Mouse (Mus musculus) ES-Bruce4 (cell line): ENCODE measurements around the gene Rhobtb3. TPM values are rescaled to one million over a fixed set of nuclear protein-coding genes. Genes with fewer than 3 reads are reported as not detected.
"Not testable (repeated sequence)": the region's sequence is repeated elsewhere in the genome, so short reads cannot be mapped to it uniquely, and the experiment has no call there.

ENCODE experiments used
- H3K27ac ChIP-seq: 2 replicates; pipeline ENCODE4 v1.5.1; 2012; ENCODE audit warnings: low read length, inconsistent platforms; ENCODE audit not compliant: insufficient read depth
- H3K27me3 ChIP-seq: 2 replicates; pipeline ENCODE4 v1.6.1; 2012; ENCODE audit warnings: mild to moderate bottlenecking, low read length, inconsistent platforms; ENCODE audit not compliant: control insufficient read depth, poor library complexity, insufficient read depth, severe bottlenecking
- H3K36me3 ChIP-seq: 2 replicates; pipeline ENCODE4 v1.6.1; 2012; ENCODE audit warnings: inconsistent platforms, mild to moderate bottlenecking, low read length, moderate library complexity; ENCODE audit not compliant: control insufficient read depth, poor library complexity, insufficient read depth, severe bottlenecking
- H3K4me1 ChIP-seq: one replicate; pipeline ENCODE4 v1.8.1; 2011; ENCODE audit warnings: low read length; ENCODE audit not compliant: control insufficient read depth, insufficient read depth
- H3K4me3 ChIP-seq: 2 replicates; pipeline ENCODE4 v1.5.1; 2011; ENCODE audit warnings: low read depth, mild to moderate bottlenecking, low read length
- H3K9ac ChIP-seq: 2 replicates; pipeline ENCODE4 v1.6.1; 2012; ENCODE audit warnings: low read depth, mild to moderate bottlenecking, inconsistent platforms; ENCODE audit not compliant: poor library complexity, severe bottlenecking
- H3K9me3 ChIP-seq: replicated peaks from 2 replicates; pipeline ENCODE4 v1.6.1; 2012; ENCODE audit warnings: mild to moderate bottlenecking, low read length, inconsistent platforms; ENCODE audit not compliant: control insufficient read depth, poor library complexity, insufficient read depth, severe bottlenecking
- CTCF ChIP-seq: IDR thresholded peaks from one replicate; pipeline ENCODE4 v1.8.1; 2011; ENCODE audit warnings: low read depth, low read length
- EP300 ChIP-seq: IDR thresholded peaks from 2 replicates; pipeline ENCODE4 v1.6.1; 2011; ENCODE audit warnings: low read depth, low read length; ENCODE audit not compliant: insufficient read depth
- POLR2A ChIP-seq: IDR thresholded peaks from one replicate; pipeline ENCODE4 v1.8.1; 2011; ENCODE audit warnings: low read length; ENCODE audit not compliant: insufficient read depth
- polyA plus RNA-seq: library from polyadenylated mRNA; stranded (reverse); fragments of >200 nt; gene quantifications from 2 replicates; pipeline ENCODE4 v1.2.4, GENCODE M21; 2011; ENCODE audit warnings: low read depth; ENCODE audit not compliant: missing spikeins, insufficient read depth, insufficient read length

The Rhobtb3 gene
- polyA plus RNA-seq, 1 experiment: 33.7 TPM

GRCm38 (mm10) chr13:75883792-75884191 is 59.9 kb downstream of the Rhobtb3 start:
- H3K36me3 ChIP-seq: no peaks in the 10 kb centered on the region
- no peaks in the 10 kb centered on the region for H3K4me1 ChIP-seq
- TF ChIP-seq EP300: no peak
- no peak for TF ChIP-seq CTCF
- TF ChIP-seq POLR2A: no peak
- no peak overlapping the region for H3K4me3 ChIP-seq
- no peak overlapping the region for H3K27ac ChIP-seq
- no peaks in the 10 kb centered on the region for H3K27me3 ChIP-seq
- H3K9me3 ChIP-seq: 0 out of 2 replicates have a peak, but pooled peaks cover 3% of the 10 kb centered on the region
- H3K9ac ChIP-seq: no peak overlapping the region

GRCm38 (mm10) chr13:75880501-75880900 is 63.2 kb downstream of the Rhobtb3 start:
- Histone ChIP-seq H3K36me3 (no peaks in the 10 kb centered on the region), H3K4me1 (peaks cover 2% of the 10 kb centered on the region), H3K9me3 (0 out of 2 replicates have a peak, but pooled peaks cover 3% of the 10 kb centered on the region), H3K9ac (no peak overlapping the region), H3K4me3 (no peak overlapping the region), H3K27ac (no peak overlapping the region), H3K27me3 (no peaks in the 10 kb centered on the region)
- TF ChIP-seq EP300 (no peak), CTCF (no peak), POLR2A (no peak)

- Histone ChIP-seq H3K9me3 (0 out of 2 replicates have a peak, but pooled peaks cover 1% of the 10 kb centered on the region), H3K9ac (no peak overlapping the region), H3K27me3 (no peaks in the 10 kb centered on the region), H3K4me1 (peaks cover 2% of the 10 kb centered on the region), H3K4me3 (no peak overlapping the region), H3K36me3 (no peaks in the 10 kb centered on the region), H3K27ac (no peak overlapping the region)
- no peak for TF ChIP-seq POLR2A
- TF ChIP-seq CTCF: no peak
- TF ChIP-seq EP300: no peak
These were observed 64.0 kb downstream of the Rhobtb3 start for GRCm38 (mm10) chr13:75879756-75880155.

- no peak overlapping the region for H3K4me3 ChIP-seq
- H3K27me3 ChIP-seq: no peaks in the 10 kb centered on the region
- H3K4me1 ChIP-seq: peaks cover 5% of the 10 kb centered on the region
- no peaks in the 10 kb centered on the region for H3K9me3 ChIP-seq
- TF ChIP-seq CTCF: no peak
- TF ChIP-seq EP300: no peak
- no peaks in the 10 kb centered on the region for H3K36me3 ChIP-seq
- no peak overlapping the region for H3K9ac ChIP-seq
- no peak overlapping the region for H3K27ac ChIP-seq
These were observed 65.8 kb downstream of the Rhobtb3 start for GRCm38 (mm10) chr13:75877907-75878306.

GRCm38 (mm10) chr13:75876592-75876991 is 67.1 kb downstream of the Rhobtb3 start:
- Histone ChIP-seq H3K27me3 (no peaks in the 10 kb centered on the region), H3K4me1 (peaks cover 5% of the 10 kb centered on the region), H3K9ac (no peak overlapping the region), H3K36me3 (no peaks in the 10 kb centered on the region), H3K27ac (no peak overlapping the region), H3K4me3 (no peak overlapping the region), H3K9me3 (no peaks in the 10 kb centered on the region)
- TF ChIP-seq POLR2A (no peak), CTCF (no peak), EP300 (no peak)

GRCm38 (mm10) chr13:75876188-75876587 is 67.5 kb downstream of the Rhobtb3 start:
- H3K36me3 ChIP-seq, H3K27ac ChIP-seq: not testable (repeated sequence)

More at GRCm38 (mm10) chr13:75876188-75876587, 67.5 kb downstream of the Rhobtb3 start:
- H3K4me3 ChIP-seq, H3K9me3 ChIP-seq, H3K27me3 ChIP-seq, H3K9ac ChIP-seq, H3K4me1 ChIP-seq: not testable (repeated sequence)
